Mouse (Mus musculus) ES-Bruce4 (cell line): ENCODE data around the gene Fgfr2.

Experiments
- CTCF ChIP-seq: IDR thresholded peaks from one replicate; pipeline ENCODE4 v1.8.1; 2011; ENCODE audit warnings: low read depth, low read length
- EP300 ChIP-seq: IDR thresholded peaks from 2 replicates; pipeline ENCODE4 v1.6.1; 2011; ENCODE audit warnings: low read depth, low read length; ENCODE audit not compliant: insufficient read depth
- POLR2A ChIP-seq: IDR thresholded peaks from one replicate; pipeline ENCODE4 v1.8.1; 2011; ENCODE audit warnings: low read length; ENCODE audit not compliant: insufficient read depth

- TF ChIP-seq EP300 = no peak
- no peak for TF ChIP-seq CTCF
- no peak for TF ChIP-seq POLR2A
Observed at GRCm38 (mm10) chr7:132753518-132754388, 369.4 kb downstream of the Fgfr2 start.
